Mouse (Mus musculus): ENCODE data around the gene Ppt2.

DNA sequence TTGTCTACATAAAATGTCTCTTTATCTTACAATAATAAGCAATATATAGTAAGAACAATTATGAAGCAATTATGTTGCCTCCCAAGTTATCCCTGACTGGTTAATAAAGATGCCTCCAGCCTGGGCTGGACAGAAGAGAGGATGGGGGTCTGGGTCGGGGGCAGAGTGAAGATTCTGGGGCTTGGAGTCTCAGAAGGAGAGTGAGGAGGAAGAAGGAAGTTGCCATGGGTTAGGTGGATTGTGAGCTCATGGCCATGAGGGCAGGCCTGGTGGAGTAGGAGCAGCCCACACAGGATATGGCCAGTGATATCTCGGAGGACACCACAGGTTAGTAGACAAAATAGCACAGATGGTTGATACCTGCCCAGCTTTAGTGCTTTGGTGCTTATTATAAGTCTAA lies 29.8 kb upstream of the Ppt2 start:
- TF ChIP-seq CTCF (IDR thresholded peaks at IDR 0.05; ENCODE audit: low read depth), result no peak
- TF ChIP-seq EP300 (IDR thresholded peaks at IDR 0.05; ENCODE audit: low read depth), result no peak
